Mouse (Mus musculus) natural killer cell, adult 2 months (primary cell): ENCODE data around the gene Ppan.

ENCODE experiments used
- DNase-seq, 2 experiments: peaks; one replicate each; pipeline ENCODE4 v3.0.0; 2022; ENCODE audit warnings: low spot score in 2 of 2

Ppan gene

GRCm38 (mm10) chr9:20878710-20879065, 9.3 kb upstream of the Ppan start:
- DNase-seq, result no peak

DNA sequence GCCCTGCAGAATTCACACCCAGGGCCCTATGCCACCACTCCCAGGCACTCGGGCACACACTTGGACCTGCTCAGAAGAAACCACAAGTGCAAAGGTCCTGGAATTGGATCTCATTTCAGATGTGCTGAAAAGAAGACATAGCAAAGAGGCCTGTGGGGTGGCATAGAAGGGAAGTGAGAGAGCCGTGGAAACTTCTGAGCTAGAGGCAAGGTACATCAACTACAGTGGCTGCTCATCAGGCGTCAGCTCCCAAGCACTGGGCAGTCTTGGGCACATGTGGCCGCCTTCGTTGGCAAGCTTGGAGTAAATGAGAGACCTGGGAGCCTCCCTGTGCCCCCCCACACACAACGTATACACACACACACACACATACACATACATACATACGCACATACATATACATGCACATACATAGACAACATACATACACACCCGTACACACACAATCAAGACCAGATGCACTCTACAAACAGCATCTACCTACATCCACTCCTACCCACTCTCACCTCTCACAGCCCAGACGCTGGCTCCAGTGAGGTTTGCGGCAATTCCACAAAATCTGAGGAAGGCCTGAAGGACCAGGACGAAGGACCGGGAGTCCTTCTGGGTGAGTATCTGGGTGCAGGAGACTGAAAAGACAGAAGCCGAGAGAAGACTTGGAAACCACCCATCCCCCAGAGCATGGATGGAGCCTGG, 8.7 kb upstream of the Ppan start, which contains the start of gene Angptl6:
Gene Angptl6 (minus strand): TSS at position 631 of the 696 bp plus-strand sequence.
- DNase-seq, result no peak

DNA sequence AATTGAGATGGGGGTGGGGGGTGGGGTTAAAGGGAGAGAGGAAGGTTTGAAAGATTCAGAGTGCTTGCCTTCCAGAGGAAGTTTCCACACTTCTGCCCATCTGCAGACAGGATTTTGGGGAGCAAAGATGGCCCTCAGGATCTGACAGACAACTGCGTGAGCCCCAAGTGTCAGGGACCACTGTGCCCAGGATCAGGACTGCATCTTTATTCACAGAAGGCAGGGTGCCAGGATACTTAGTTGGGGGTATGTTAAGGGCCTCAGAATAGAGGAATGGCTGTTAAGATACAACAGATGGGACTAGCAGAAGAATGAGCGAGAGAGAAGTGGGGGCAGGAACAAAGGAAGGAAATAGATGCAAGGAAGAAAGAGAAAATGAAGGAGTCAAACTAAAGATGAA, 1.4 kb upstream of the Ppan start:
- DNase-seq, result no peak

GRCm38 (mm10) chr9:20887191-20887590, 784 bp upstream of the Ppan start:
- no peak for DNase-seq

GRCm38 (mm10) chr9:20888386-20888765, 401 bp downstream of the Ppan start:
- DNase-seq, result no peak

GRCm38 (mm10) chr9:20889185-20890141, 1.5 kb downstream of the Ppan start:
- DNase-seq, result peak in 1 of 2 experiments; percentile 32

- no peak for DNase-seq
These were observed 2.4 kb downstream of the Ppan start for GRCm38 (mm10) chr9:20890411-20890810.

- no peak for DNase-seq
These were observed 3.5 kb downstream of the Ppan start for GRCm38 (mm10) chr9:20891339-20892103.

DNA sequence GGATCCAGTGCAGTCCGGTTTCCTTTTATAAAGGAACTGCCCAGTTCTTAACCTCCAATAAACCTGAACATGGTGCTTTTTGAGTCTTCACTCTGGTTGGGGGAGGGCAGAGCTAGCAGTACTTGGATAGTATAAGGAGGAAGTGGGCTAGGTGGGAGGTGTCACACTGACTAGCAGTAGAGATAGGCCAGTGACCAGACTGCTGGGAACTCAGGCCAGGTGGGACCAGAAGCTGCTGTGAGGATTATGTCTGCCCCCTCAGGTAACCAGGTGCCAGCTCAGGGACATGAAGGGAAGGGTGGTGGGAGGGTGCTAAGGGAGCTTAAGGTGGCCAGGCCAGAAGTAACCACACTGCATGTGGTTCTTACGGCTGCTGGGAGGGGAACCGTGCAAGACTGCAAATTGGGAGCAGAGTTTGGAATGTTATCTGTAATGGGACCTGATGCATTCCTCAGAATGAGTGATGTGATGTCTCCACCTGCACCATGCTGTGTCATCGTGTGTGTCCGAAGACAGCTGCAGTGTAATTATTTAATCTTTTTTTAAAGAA, 4.2 kb downstream of the Ppan start:
- DNase-seq, result no peak

GRCm38 (mm10) chr9:20893069-20893468, 5.1 kb downstream of the Ppan start:
- no peak for DNase-seq

DNA sequence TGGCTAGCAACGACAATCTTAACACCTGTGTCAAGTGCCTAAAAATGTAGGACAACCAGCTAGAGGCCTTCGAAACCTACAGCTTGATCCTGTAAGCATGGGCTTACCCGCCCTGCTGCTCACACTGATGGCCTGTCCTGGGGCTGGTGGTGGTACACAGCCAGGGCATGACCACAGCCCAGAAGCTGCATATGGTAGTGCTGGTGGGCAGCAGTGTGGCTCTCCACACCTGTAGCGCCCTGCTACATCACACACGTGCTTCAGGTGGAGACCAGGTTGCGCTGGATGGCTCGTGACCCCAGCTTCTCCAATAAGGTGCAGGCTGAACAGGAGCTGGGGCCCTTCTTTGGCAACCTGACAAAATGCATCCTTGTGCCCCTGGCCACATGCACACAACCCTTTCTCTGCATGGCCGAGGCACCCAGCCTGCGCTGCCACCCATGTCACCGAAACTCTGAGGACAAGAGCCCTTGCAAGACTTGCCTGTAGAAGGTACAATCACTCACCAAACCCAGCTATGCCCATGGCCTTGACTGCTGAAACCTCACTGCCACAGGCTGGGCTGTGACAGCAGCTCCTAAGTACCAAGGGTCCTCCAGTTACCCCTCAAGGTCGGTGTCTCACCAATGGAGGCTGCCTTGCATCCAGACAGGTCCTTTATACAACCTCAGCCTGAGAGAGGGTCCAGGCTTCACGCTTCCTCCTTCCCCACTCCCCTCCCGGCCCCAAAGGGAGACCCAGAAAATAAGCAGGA, 5.8 kb downstream of the Ppan start:
- no peak for DNase-seq

DNA sequence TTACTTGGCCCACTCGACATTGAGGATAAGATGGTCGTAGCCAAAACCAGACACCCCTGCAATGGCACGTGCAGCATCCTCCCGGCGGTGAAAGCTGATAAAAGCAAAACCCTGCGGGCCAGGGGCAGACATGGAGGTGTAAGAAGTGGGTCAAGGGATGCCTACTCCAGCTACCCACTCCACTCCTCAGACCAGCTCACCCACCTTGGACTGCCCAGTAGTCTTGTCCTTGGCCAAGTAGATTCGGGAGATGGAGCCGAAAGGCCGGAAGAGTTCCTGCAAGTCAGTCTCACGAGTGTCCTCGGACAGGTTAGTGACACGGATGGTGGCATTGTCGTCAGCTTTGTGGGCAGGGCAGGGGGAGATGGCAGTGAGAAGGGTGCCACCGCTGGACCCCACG, 6.7 kb downstream of the Ppan start:
- DNase-seq, result no peak

GRCm38 (mm10) chr9:20895382-20895781, 7.4 kb downstream of the Ppan start:
- DNase-seq, result no peak

DNA sequence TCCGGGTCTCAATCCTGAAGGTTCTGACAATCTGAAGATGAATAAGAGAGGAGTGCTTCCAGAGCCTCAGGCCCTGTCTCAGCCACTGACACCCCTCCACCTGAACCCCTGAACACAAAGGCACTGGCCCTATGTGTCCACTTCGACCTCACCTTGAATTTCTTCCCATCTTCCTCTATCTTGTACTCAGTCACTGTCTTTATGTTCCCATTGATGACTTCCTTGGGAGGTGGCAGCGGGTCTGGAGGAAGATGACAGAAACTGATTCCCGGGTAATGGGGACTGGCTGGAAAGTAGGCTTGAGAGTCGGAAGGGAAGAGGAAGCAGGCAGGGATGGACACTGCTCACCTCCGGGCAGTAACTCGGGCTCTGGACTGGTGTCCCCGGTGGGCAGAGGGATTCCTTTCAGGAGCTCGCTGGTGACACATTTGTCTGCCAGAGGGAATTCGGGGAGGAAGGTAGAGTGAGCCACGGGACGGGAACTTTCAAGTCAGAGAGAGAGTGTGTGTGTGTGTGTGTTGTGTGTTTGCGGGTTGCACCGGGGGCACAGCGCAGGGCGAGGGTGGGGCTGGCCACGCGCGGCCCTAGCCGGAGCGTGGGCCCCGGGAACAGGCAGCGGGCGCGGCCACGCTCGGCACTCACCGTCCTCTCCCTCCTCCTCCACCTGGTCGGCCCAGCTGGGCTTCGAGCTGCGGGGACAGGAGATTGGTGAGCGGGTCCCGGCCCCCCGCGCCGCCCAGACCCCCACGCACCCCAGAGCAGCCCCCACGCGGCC, 9.9 kb downstream of the Ppan start:
- no peak for DNase-seq

GRCm38 (mm10) chr9:20898511-20899073, 10.6 kb downstream of the Ppan start, which contains the start of gene Eif3g:
Gene Eif3g (minus strand): TSS chr9:20898623.
- DNase-seq, result peak; percentile 80 to 86

DNA sequence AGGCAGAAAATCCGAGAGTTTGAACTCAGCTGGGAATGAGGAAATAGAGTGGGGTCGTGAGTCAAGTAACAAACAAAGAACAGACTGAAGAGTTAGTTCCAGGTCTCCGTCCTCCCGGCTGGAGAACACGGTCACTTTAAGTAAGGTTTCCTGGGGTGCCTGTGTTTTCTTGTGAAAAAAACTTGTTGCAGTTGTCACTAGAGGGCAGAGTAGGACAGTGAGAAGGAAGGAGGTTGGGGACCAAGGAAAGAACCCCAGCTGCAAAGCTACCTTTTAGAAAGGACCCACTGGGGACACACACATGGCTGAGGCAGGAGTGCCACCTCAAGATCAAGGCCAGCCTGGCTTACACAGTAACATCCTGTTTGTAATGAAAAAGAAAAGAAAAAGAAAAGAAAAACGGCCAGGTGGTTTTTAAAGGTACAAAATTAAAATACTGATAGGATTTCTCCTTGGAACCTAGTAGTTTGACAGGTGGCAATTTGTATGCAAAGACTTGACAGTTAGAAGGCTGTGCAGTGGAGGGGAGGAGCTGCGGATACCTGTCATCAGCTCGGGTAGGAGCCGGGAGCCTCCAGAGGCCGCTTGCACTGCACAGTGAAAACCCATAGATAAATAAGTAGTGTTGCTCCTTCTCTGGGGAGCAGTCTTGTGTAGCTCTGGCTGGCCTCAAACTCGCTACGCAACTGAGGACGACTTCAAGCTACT, 13.6 kb downstream of the Ppan start:
- DNase-seq, result peak; percentile 49 to 59

DNA sequence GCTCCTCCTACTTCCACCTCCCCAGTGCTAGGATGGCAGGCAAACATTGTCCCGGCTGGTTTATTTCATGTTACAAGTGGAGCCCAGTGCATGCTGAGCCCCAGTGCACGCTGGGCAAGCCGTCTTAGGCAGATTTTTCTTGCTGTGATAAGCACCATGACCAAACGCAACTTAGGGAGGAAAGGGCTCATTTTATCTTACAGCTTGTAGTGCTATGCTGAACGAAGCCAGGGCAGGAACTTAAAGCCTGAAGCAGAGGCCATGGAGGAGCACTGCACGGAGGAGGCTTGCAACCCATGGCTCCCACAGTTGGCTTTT, 14.2 kb downstream of the Ppan start:
- DNase-seq, result no peak

- no peak for DNase-seq
These were observed 22.0 kb downstream of the Ppan start for GRCm38 (mm10) chr9:20909948-20910347.

GRCm38 (mm10) chr9:20916160-20916559, 28.2 kb downstream of the Ppan start:
- DNase-seq, result peak; percentile 36 to 49
